Mouse (Mus musculus) left cerebral cortex, postnatal 14 days (tissue): ENCODE measurements around the gene Atxn7l1. TPM values are rescaled to one million over a fixed set of nuclear protein-coding genes. Genes with fewer than 3 reads are reported as not detected.
A peak's percentile ranks its signal among the peaks of the same experiment; 100 is the strongest.

Experiments
- DNase-seq, 2 experiments: peaks; one replicate each; pipeline ENCODE4 v3.0.0; 2021 to 2022; ENCODE audit warnings: low spot score in 2 of 2, mixed read lengths in 1 of 2
- intact Hi-C: fragments of 180-260 bp; cut with DNase I; formaldehyde crosslinking; loops from one replicate; pipeline ENCODE4 v1.15.1; 2025
- total RNA-seq, 2 experiments: library from RNA; stranded (reverse); gene quantifications; 2 replicates each; pipeline ENCODE4 v1.2.3; 2021

The Atxn7l1 gene
- total RNA-seq, 2 experiments from 2014 or later, result 56.9 to 65.3 TPM

- intact Hi-C loops, result no loop called here
Measured at GRCm38 (mm10) chr12:33218215-33218859, 70.8 kb downstream of the Atxn7l1 start.

GRCm38 (mm10) chr12:33219436-33219835 lies 71.9 kb downstream of the Atxn7l1 start:
- intact Hi-C loops, result no loop called here
- DNase-seq, result no peak

More at GRCm38 (mm10) chr12:33218215-33218859, 70.8 kb downstream of the Atxn7l1 start:
- DNase-seq, result no peak

GRCm38 (mm10) chr12:33220081-33220480 lies 72.6 kb downstream of the Atxn7l1 start:
- DNase-seq, result no peak
- intact Hi-C loops, result loop anchor here (5.0 kb wide), 1 partner anchor 73 kb away; the partner anchor contains the start of gene Atxn7l1

GRCm38 (mm10) chr12:33220509-33221051 lies 73.1 kb downstream of the Atxn7l1 start:
- intact Hi-C loops, result loop anchor here (5.0 kb wide), 1 partner anchor 73 kb away; the partner anchor contains the start of gene Atxn7l1
- DNase-seq, result peak; percentile 63 to 70

- intact Hi-C loops, result loop anchor here (5.0 kb wide), 1 partner anchor 75 kb away; the partner anchor contains the start of gene Atxn7l1
- DNase-seq, result no peak
Measured at GRCm38 (mm10) chr12:33222187-33222586, 74.7 kb downstream of the Atxn7l1 start.

- DNase-seq, result peak; percentile 48 to 68
- intact Hi-C loops, result no loop called here
Measured at GRCm38 (mm10) chr12:33225117-33225541, 77.6 kb downstream of the Atxn7l1 start.

- intact Hi-C loops, result no loop called here
- no peak for DNase-seq
Measured at GRCm38 (mm10) chr12:33225978-33226377, 78.5 kb downstream of the Atxn7l1 start.

GRCm38 (mm10) chr12:33226596-33226995 lies 79.1 kb downstream of the Atxn7l1 start:
- DNase-seq, result no peak
- intact Hi-C loops, result no loop called here

GRCm38 (mm10) chr12:33235314-33235713 lies 87.8 kb downstream of the Atxn7l1 start:
- intact Hi-C loops, result no loop called here

GRCm38 (mm10) chr12:33235771-33236323 lies 88.4 kb downstream of the Atxn7l1 start:
- intact Hi-C loops, result no loop called here
- DNase-seq, result no peak

More at GRCm38 (mm10) chr12:33235314-33235713, 87.8 kb downstream of the Atxn7l1 start:
- DNase-seq, result no peak

GRCm38 (mm10) chr12:33236344-33237049 lies 89.0 kb downstream of the Atxn7l1 start:
- intact Hi-C loops, result no loop called here

GRCm38 (mm10) chr12:33237108-33237507 lies 89.6 kb downstream of the Atxn7l1 start:
- no peak for DNase-seq

More at GRCm38 (mm10) chr12:33236344-33237049, 89.0 kb downstream of the Atxn7l1 start:
- no peak for DNase-seq

GRCm38 (mm10) chr12:33242679-33243078 lies 95.2 kb downstream of the Atxn7l1 start:
- DNase-seq, result no peak
- intact Hi-C loops, result no loop called here

More at GRCm38 (mm10) chr12:33237108-33237507, 89.6 kb downstream of the Atxn7l1 start:
- intact Hi-C loops, result no loop called here

GRCm38 (mm10) chr12:33244132-33244875 lies 96.8 kb downstream of the Atxn7l1 start:
- intact Hi-C loops, result no loop called here
- peak; percentile 41 to 57 for DNase-seq

- intact Hi-C loops, result no loop called here
- DNase-seq, result peak in 1 of 2 experiments; percentile 22
Measured at GRCm38 (mm10) chr12:33245455-33245854, 98.0 kb downstream of the Atxn7l1 start.

GRCm38 (mm10) chr12:33246878-33247277 lies 99.4 kb downstream of the Atxn7l1 start:
- no peak for DNase-seq
- intact Hi-C loops, result no loop called here

GRCm38 (mm10) chr12:33250197-33250596 lies 102.7 kb downstream of the Atxn7l1 start:
- intact Hi-C loops, result no loop called here
- no peak for DNase-seq

- no peak for DNase-seq
- intact Hi-C loops, result no loop called here
Measured at GRCm38 (mm10) chr12:33251399-33251798, 103.9 kb downstream of the Atxn7l1 start.

GRCm38 (mm10) chr12:33252621-33253020 lies 105.1 kb downstream of the Atxn7l1 start:
- intact Hi-C loops, result no loop called here
- no peak for DNase-seq
